Mouse (Mus musculus): ENCODE results near the gene Naa15.

DNA sequence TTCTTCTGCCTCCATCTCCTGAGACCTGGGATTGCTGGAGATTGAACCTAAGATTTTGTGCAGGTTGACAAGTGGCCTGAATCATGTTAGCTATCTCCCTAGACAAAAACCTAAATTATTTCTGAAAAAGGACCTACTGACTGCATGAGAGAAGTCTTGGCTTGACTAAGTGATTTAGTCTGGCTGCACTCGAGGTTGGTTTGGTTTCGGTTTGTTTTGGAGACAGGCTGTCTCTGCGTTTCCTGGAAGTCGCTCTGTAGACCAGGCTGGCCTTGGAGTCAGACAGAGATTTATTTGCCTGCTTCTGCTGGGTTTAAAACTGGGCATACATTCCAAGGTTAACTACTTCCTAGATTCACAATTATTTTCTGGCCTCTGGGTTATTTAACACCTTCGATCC, 42.1 kb upstream of the Naa15 start:
- no peak for TF ChIP-seq CTCF (IDR thresholded peaks at IDR 0.05; ENCODE audit: low read depth)
- no peak for TF ChIP-seq EP300 (IDR thresholded peaks at IDR 0.05; ENCODE audit: low read depth)

Data from liver, embryonic 14.5 days (tissue).